Mouse (Mus musculus) embryonic facial prominence, embryonic 15.5 days (tissue): ENCODE results near the gene Dchs1. TPM values are rescaled to one million over a fixed set of nuclear protein-coding genes. Genes with fewer than 3 reads are reported as not detected.

Experiments
- ATAC-seq: fragments of 200-750 bp; cut with Nextera tagmentation; 2 replicates; pipeline ENCODE4 v1.8.0; 2017; ENCODE audit warnings: low read depth, moderate TSS enrichment; ENCODE audit not compliant: insufficient number of reproducible peaks, low FRiP score, low TSS enrichment
- H3K27ac ChIP-seq: fragments of 300-500 bp; sonication (generic); replicated peaks from 2 replicates; pipeline ENCODE4 v1.5.1; 2015; ENCODE audit warnings: mild to moderate bottlenecking, inconsistent platforms
- H3K27me3 ChIP-seq: fragments of 300-500 bp; sonication (generic); 2 replicates; pipeline ENCODE4 v1.6.1; 2015; ENCODE audit warnings: inconsistent platforms
- H3K36me3 ChIP-seq: fragments of 300-500 bp; sonication (generic); 2 replicates; pipeline ENCODE4 v1.6.1; 2015; ENCODE audit warnings: mild to moderate bottlenecking, inconsistent platforms
- H3K4me1 ChIP-seq: fragments of 300-500 bp; sonication (generic); 2 replicates; pipeline ENCODE4 v1.6.1; 2015; ENCODE audit warnings: inconsistent platforms
- H3K4me2 ChIP-seq: fragments of 300-500 bp; sonication (generic); replicated peaks from 2 replicates; pipeline ENCODE4 v1.6.1; 2015; ENCODE audit warnings: mild to moderate bottlenecking, inconsistent platforms
- H3K4me3 ChIP-seq: fragments of 300-500 bp; sonication (generic); replicated peaks from 2 replicates; pipeline ENCODE4 v1.5.1; 2015; ENCODE audit warnings: mild to moderate bottlenecking, inconsistent platforms
- H3K9ac ChIP-seq: fragments of 300-500 bp; sonication (generic); 2 replicates; pipeline ENCODE4 v1.6.1; 2015; ENCODE audit warnings: inconsistent platforms
- H3K9me3 ChIP-seq: fragments of 300-500 bp; sonication (generic); replicated peaks from 2 replicates; pipeline ENCODE4 v1.6.1; 2016; ENCODE audit warnings: inconsistent platforms
- WGBS: fragments of 180-500 bp; shearing (Covaris S2); methylation state at CpG from one replicate; pipeline ENCODE4 v1.1.7; 2015; 5-methylcytosine and 5-hydroxymethylcytosine counted together
- polyA plus RNA-seq: library from polyadenylated mRNA; unstranded; fragments of >200 nt; fragmentation: Nextera tagmentation; extraction: Ambion mirVana; gene quantifications from 2 replicates; pipeline ENCODE4 v1.2.1, GENCODE M21; 2015

Gene Dchs1
- polyA plus RNA-seq, 1 experiment from 2014 or later: 15.5 TPM

DNA sequence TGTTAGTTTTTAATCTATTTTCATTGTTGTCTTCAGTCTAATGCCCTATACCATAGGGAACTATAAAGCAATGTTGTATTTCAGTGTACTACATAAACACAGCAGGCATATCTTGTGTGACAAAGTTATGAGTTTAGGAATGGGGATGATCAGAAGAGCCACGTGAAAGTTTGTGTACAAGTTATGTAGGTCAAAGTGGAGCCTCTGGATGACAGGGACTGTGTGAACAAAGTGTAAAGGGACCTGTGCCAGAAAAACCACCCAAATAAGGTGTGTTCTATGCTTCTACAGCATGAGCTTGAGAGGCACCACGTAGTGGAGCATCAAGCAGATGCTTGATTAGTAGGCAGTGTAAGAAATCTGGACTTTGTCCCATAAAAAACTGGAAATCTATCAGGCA is 19.3 kb upstream of the Dchs1 start:
- WGBS: 58% methylated on average over 2 of the region's 2 CpGs
- ATAC-seq: no peak

DNA sequence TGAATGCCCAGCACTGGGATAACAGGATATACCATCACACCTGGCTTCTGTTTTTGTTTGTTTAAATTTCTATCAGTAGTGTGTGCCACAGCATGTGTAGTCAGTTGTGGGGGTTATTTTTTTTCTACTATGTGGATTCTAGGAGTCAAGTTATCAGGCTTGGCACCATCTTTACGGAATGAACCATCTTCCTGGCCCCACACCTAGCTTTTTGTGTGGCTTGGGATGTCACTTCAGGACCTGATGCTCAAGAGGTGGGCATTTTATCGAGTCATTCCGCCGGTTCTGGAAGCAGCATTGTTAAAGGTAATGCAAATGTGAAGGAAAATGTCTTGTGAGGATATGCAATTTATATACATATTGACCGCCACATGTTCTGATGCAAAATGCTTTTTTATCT is 18.7 kb upstream of the Dchs1 start:
- Histone ChIP-seq H3K9me3 (no peaks in the 10 kb centered on the region), H3K36me3 (peaks cover 14% of the 10 kb centered on the region)
- WGBS: 75% methylated on average over 5 of the region's 5 CpGs

More for the DNA sequence above, 19.3 kb upstream of the Dchs1 start:
- Histone ChIP-seq H3K9me3 (no peaks in the 10 kb centered on the region), H3K9ac (no peak overlapping the region), H3K4me2 (no peak overlapping the region), H3K4me3 (no peak overlapping the region), H3K36me3 (peaks cover 14% of the 10 kb centered on the region), H3K27ac (no peak overlapping the region), H3K4me1 (peaks cover 8% of the 10 kb centered on the region), H3K27me3 (no peaks in the 10 kb centered on the region)

DNA sequence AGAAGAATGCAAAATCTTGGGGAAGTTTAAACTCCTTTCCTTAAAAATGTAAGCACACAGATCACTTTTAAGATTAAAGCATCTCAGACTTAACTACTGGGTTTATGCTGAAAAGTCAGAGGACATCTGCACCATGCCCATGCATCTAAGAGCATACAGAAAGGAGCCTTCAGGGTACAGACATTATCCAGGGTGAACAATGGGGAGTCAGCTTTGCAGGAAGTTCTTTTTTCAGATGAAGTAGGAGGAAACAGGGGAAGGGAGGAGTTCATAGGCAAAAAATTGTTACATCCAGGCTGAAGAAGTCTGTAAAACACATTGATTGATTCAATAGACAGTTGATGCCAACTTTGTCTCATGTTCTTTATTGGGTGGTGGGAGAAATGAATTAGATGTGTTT is 16.0 kb upstream of the Dchs1 start:
- Histone ChIP-seq H3K4me3 (no peak overlapping the region), H3K27ac (no peak overlapping the region), H3K9ac (no peak overlapping the region), H3K27me3 (no peaks in the 10 kb centered on the region), H3K4me1 (no peaks in the 10 kb centered on the region), H3K4me2 (no peak overlapping the region), H3K36me3 (peaks cover 6% of the 10 kb centered on the region; the same call in 1 of the 2 replicates), H3K9me3 (no peaks in the 10 kb centered on the region)
- ATAC-seq: no peak

More for the DNA sequence above, 18.7 kb upstream of the Dchs1 start:
- no peaks in the 10 kb centered on the region for H3K27me3 ChIP-seq
- peaks cover 8% of the 10 kb centered on the region for H3K4me1 ChIP-seq
- H3K9ac ChIP-seq: no peak overlapping the region
- ATAC-seq: no peak
- no peak overlapping the region for H3K4me2 ChIP-seq
- H3K27ac ChIP-seq: no peak overlapping the region
- H3K4me3 ChIP-seq: no peak overlapping the region

DNA sequence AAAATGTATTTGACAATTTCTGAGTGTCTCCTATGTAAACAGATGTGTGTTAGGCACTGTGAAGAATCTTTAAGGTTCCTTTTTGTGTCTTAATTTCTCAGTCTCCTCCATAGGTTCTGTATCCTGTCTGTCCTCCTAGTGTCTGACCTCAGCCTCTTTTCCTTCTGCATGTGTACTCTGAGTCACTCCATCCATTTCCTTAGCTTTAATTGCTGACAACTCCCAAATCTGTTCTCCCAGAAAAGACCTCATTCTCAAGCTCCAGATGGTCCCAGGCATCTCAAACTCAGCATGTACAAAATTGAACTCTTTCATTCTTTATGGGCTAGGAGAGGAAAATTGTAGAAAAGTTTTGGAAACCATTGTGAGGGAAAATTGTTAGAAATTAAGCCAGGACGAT is 15.3 kb upstream of the Dchs1 start:
- Histone ChIP-seq H3K9me3 (no peaks in the 10 kb centered on the region), H3K36me3 (peaks cover 1% of the 10 kb centered on the region; the same call in 1 of the 2 replicates), H3K27me3 (no peaks in the 10 kb centered on the region), H3K4me2 (no peak overlapping the region), H3K9ac (no peak overlapping the region), H3K4me1 (no peaks in the 10 kb centered on the region), H3K27ac (no peak overlapping the region), H3K4me3 (no peak overlapping the region)
- no peak for ATAC-seq
- WGBS: 44% methylated on average over 1 of the region's 1 CpGs

DNA sequence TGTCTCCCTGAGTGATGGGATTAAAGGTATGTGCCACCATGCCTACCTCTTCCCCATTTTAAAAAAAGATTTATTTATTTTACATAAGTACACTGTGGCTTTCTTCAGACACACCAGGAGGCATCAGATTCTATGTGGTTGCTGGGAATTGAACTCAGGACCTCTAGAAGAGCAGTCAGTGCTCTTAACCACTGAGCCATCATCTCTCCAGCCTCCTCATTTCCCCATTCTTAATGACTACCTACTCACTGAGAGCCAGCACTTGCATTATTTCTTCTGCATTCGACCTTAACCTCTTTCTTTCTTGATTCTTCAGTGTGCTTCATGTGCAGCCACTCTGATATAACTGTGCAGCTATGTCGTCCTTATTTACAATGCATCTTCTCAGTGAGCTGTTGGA is 14.9 kb upstream of the Dchs1 start:
- H3K27ac ChIP-seq: no peak overlapping the region
- no peaks in the 10 kb centered on the region for H3K4me1 ChIP-seq
- no peak overlapping the region for H3K4me2 ChIP-seq
- 50% methylated on average over 2 of the region's 2 CpGs for WGBS
- no peaks in the 10 kb centered on the region for H3K9me3 ChIP-seq
- ATAC-seq: no peak
- no peak overlapping the region for H3K4me3 ChIP-seq
- no peaks in the 10 kb centered on the region for H3K36me3 ChIP-seq
- H3K27me3 ChIP-seq: no peaks in the 10 kb centered on the region
- H3K9ac ChIP-seq: no peak overlapping the region

DNA sequence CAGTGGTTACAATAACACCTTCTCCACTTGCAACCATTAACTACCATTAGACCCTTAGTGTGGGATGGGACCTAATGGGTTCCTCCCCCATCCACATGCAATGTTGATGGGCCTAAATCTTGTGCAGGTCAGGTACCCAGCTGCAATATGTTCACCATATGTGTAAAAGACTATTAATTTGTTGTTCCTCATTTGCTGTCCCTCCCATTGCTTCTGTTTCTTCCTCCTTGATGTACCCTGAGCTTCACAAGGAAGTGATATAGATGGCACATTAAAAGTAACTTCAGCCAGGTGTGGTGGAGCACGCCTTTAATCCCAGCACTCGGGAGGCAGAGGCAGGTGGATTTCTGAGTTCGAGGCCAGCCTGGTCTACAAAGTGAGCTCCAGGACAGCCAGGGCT is 9.5 kb upstream of the Dchs1 start:
- no peak overlapping the region for H3K4me3 ChIP-seq
- 76% methylated on average over 3 of the region's 3 CpGs for WGBS

DNA sequence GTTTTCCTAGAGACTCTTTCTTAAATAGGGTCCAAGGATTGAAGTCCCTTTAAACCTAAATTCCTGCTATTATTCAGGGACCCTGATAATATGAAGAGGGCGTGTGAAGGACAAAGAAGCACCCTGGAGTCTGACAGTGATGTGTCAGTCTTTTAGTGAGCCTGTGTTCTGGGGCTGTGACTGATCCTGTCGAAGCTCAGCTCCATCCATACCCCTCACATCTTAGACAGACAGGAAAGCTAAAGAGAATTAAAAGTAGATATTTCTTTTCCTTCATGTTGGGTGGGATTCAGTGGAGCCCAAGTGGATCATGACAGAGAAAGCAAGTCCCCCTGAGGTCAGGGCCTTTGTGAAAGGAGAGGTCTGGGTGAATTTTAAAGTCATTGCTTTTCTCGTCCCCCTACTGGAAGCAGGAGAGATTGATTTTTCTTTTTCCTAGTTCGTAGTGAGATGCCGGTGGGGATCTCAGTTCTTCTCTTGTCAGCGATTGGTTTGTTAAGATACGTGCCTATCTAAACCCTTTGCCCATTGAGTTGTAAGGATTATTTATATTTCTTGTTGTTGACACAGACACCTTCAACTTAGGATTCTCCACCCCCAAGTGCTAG is 8.4 kb upstream of the Dchs1 start:
- Histone ChIP-seq H3K4me2 (no peak overlapping the region), H3K9ac (no peak overlapping the region), H3K4me1 (no peaks in the 10 kb centered on the region), H3K27ac (no peak overlapping the region), H3K4me3 (no peak overlapping the region), H3K9me3 (no peaks in the 10 kb centered on the region), H3K36me3 (no peaks in the 10 kb centered on the region), H3K27me3 (no peaks in the 10 kb centered on the region)
- 28% methylated on average over 7 of the region's 7 CpGs for WGBS
- no peak for ATAC-seq

More for the DNA sequence above, 9.5 kb upstream of the Dchs1 start:
- no peaks in the 10 kb centered on the region for H3K36me3 ChIP-seq
- H3K27me3 ChIP-seq: no peaks in the 10 kb centered on the region
- H3K27ac ChIP-seq: no peak overlapping the region
- H3K9ac ChIP-seq: no peak overlapping the region
- H3K9me3 ChIP-seq: no peaks in the 10 kb centered on the region
- no peaks in the 10 kb centered on the region for H3K4me1 ChIP-seq
- no peak for ATAC-seq
- no peak overlapping the region for H3K4me2 ChIP-seq

DNA sequence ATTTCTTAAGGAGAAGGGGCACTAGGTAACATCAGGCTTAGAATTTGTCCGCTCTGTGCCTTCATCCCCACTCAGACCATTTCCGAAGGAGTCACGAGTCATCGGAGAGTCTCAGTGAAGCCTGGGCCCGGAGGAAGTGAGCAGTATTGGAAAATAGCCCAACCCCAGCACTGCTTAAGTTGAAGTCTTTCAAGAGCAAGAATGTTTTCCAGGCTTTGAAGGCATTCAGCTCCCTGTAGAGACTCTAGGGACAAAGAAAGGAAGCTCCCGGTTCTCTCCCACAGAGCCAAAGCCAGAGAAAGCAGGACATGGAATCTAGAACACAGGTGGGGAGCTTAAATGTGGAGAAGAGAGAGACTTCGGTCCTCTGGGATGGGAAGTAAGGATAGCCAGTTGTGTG is 6.2 kb upstream of the Dchs1 start:
- Histone ChIP-seq H3K4me3 (no peak overlapping the region), H3K27ac (no peak overlapping the region), H3K4me1 (no peaks in the 10 kb centered on the region), H3K9ac (no peak overlapping the region), H3K4me2 (no peak overlapping the region), H3K27me3 (no peaks in the 10 kb centered on the region), H3K36me3 (no peaks in the 10 kb centered on the region), H3K9me3 (no peaks in the 10 kb centered on the region)
- 68% methylated on average over 7 of the region's 7 CpGs for WGBS
- no peak for ATAC-seq

DNA sequence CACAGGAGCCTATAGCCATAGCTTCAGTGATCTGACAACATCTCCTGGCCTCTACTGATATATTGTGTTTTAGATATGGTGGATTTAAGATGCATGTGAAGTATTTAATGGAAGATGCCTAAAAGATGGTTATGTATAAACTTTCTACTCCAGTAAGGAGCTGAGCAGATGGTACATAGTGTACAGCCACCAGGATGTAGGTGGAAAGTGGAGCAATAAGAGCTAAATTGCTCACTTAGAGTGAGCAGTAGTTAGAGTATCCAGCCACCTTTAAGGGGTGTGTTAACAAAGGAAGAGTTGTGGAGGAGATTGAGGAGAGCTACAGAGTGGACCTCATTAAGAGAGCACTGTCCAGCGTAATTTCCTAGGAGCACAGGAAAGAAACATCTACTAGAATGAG is 3.7 kb upstream of the Dchs1 start:
- no peak overlapping the region for H3K9ac ChIP-seq
- no peak for ATAC-seq
- no peak overlapping the region for H3K4me3 ChIP-seq
- WGBS: 77% methylated on average over 1 of the region's 1 CpGs
- H3K36me3 ChIP-seq: no peaks in the 10 kb centered on the region
- H3K4me2 ChIP-seq: no peak overlapping the region
- H3K27ac ChIP-seq: no peak overlapping the region
- peaks cover 10% of the 10 kb centered on the region for H3K4me1 ChIP-seq
- no peaks in the 10 kb centered on the region for H3K9me3 ChIP-seq
- H3K27me3 ChIP-seq: no peaks in the 10 kb centered on the region

DNA sequence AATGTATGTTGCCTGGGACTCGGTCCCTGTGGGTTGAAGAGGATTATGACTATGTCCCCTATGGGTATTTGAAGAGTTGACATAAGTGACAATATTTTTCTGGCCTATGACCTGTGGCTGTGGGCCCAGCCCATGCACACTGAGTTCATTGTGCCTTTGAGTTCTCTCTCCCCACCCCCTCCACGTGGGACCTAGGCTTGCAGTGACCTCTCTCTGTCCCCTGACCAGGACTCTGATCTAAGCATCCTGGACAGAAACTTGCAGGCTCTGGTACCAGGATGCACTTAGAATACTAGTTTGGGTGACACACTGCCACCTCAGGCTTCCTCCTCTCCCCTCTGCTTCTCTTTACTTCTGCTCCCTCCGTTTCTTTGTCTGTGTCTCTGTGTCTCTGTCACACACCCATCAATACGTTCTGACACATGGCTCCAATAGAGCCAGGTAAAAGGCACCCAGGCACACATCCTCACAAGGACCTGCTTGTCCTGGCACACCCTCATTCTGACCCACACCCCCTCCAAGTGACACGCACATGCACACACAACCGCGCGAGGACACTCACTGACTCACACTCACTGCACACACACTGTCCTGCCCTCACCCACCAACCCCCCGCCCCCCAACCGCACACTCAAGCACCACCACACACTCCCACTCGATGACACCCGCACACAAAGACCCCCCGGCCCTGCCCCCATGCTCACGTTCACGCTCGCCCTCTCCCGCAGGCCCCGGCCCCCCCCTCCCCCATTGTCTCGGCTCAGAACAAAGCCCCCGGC is 759 bp downstream of the Dchs1 start:
- peak; percentile 68 for ATAC-seq
- Histone ChIP-seq H3K9ac (peak overlapping the region; percentile 82), H3K9me3 (no peaks in the 10 kb centered on the region), H3K27me3 (no peaks in the 10 kb centered on the region), H3K4me2 (peak overlapping the region; percentile 55), H3K27ac (peak overlapping the region; percentile 89), H3K4me3 (peak overlapping the region; percentile 68), H3K36me3 (0 out of 2 replicates have a peak, but pooled peaks cover 3% of the 10 kb centered on the region), H3K4me1 (peaks cover 36% of the 10 kb centered on the region)
- 4% methylated on average over 20 of the region's 20 CpGs for WGBS

DNA sequence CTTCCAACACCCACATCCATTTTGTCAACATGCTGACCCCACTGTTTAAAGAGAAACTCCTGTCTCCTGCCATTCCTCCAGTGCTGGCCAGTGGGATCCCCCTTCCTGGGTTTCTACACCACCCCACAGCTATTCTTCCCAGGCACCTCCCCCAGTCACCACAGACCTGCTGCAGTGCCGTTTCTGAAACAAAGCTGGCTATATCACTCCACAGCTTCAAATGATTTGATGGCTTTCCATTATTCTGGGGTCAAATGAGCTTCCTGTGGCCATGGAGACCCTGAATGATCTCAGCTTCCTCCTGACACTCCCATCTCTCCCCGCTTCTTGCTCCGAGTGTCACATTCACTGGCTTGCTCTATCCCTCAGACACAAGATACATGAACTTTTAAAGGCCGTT is 2.9 kb downstream of the Dchs1 start:
- Histone ChIP-seq H3K4me2 (peak overlapping the region; percentile 24; the same call in 1 of the 2 replicates), H3K9me3 (no peaks in the 10 kb centered on the region), H3K9ac (0 out of 2 replicates have a peak overlapping the region, but pooled peaks have one; percentile 15), H3K36me3 (peaks cover 17% of the 10 kb centered on the region), H3K4me1 (peaks cover 51% of the 10 kb centered on the region), H3K4me3 (0 out of 2 replicates have a peak overlapping the region, but pooled peaks have one; percentile 4), H3K27me3 (no peaks in the 10 kb centered on the region), H3K27ac (no peak overlapping the region)
- no peak for ATAC-seq
- whole genome bisulfite sequencing: 17% methylated on average over 4 of the region's 4 CpGs
